Mouse (Mus musculus) limb, embryonic 11.5 days (tissue): Measurements from ENCODE around the gene Txlna. TPM values are rescaled to one million over a fixed set of nuclear protein-coding genes. Genes with fewer than 3 reads are reported as not detected.

Experiments
- ATAC-seq: fragments of 200-750 bp; cut with Nextera tagmentation; 2 replicates; pipeline ENCODE4 v1.8.0; 2017; ENCODE audit warnings: low read depth; ENCODE audit not compliant: insufficient number of reproducible peaks, low FRiP score, low TSS enrichment
- DNase-seq: peaks from one replicate; pipeline ENCODE4 v3.0.0-alpha.2; 2015; ENCODE audit warnings: low spot score
- H3K27ac ChIP-seq: fragments of 300-500 bp; sonication (generic); replicated peaks from 2 replicates; pipeline ENCODE4 v1.5.1; 2014; ENCODE audit warnings: low read depth, mild to moderate bottlenecking, low read length
- H3K27me3 ChIP-seq: fragments of 300-500 bp; sonication (generic); 2 replicates; pipeline ENCODE4 v1.6.1; 2014; ENCODE audit warnings: mild to moderate bottlenecking, low read length, mixed read lengths; ENCODE audit not compliant: control insufficient read depth, insufficient read depth
- H3K36me3 ChIP-seq: fragments of 300-500 bp; sonication (generic); 2 replicates; pipeline ENCODE4 v1.6.1; 2014; ENCODE audit warnings: mild to moderate bottlenecking, low read length, moderate library complexity, mixed read lengths; ENCODE audit not compliant: control insufficient read depth, insufficient read depth
- H3K4me1 ChIP-seq: fragments of 300-500 bp; sonication (generic); 2 replicates; pipeline ENCODE4 v1.6.1; 2014; ENCODE audit warnings: low read length, mixed read lengths; ENCODE audit not compliant: control insufficient read depth, insufficient read depth
- H3K4me2 ChIP-seq: fragments of 300-500 bp; sonication (generic); 2 replicates; pipeline ENCODE4 v1.6.1; 2014; ENCODE audit warnings: low read depth, mild to moderate bottlenecking, moderate library complexity; ENCODE audit not compliant: severe bottlenecking
- H3K4me3 ChIP-seq: fragments of 300-500 bp; sonication (generic); 2 replicates; pipeline ENCODE4 v1.5.1; 2014; ENCODE audit warnings: low read depth, low read length
- H3K9ac ChIP-seq: fragments of 300-500 bp; sonication (generic); 2 replicates; pipeline ENCODE4 v1.6.1; 2014; ENCODE audit warnings: mild to moderate bottlenecking, low read length
- H3K9me3 ChIP-seq: fragments of 300-500 bp; sonication (generic); 2 replicates; pipeline ENCODE4 v1.6.1; 2016; ENCODE audit warnings: low read length; ENCODE audit not compliant: control insufficient read depth
- WGBS: fragments of 180-500 bp; shearing (Covaris S2); extraction: QIAGEN DNeasy Blood & Tissue Kit; methylation state at CpG from one replicate; pipeline ENCODE4 v1.1.7; 2014; 5-methylcytosine and 5-hydroxymethylcytosine counted together
- polyA plus RNA-seq: library from polyadenylated mRNA; unstranded; fragments of >200 nt; fragmentation: Nextera tagmentation; extraction: Ambion mirVana; gene quantifications from 2 replicates; pipeline ENCODE4 v1.2.1, GENCODE M21; 2014

The Txlna gene
- polyA plus RNA-seq, 1 experiment from 2014 or later: 111 TPM

GRCm38 (mm10) chr4:129639221-129639620, 1.6 kb downstream of the Txlna start:
- Histone ChIP-seq H3K4me2 (peak overlapping the region; percentile 96; the same call in 1 of the 2 replicates), H3K27me3 (no peaks in the 10 kb centered on the region), H3K36me3 (peaks cover 24% of the 10 kb centered on the region), H3K27ac (no peak overlapping the region), H3K9ac (no peak overlapping the region), H3K4me3 (no peak overlapping the region; the same call in 1 of the 2 replicates), H3K9me3 (no peaks in the 10 kb centered on the region), H3K4me1 (peaks cover 11% of the 10 kb centered on the region)
- 91% methylated on average over 15 of the region's 15 CpGs for WGBS
- ATAC-seq (no peak), DNase-seq (no peak)

DNA sequence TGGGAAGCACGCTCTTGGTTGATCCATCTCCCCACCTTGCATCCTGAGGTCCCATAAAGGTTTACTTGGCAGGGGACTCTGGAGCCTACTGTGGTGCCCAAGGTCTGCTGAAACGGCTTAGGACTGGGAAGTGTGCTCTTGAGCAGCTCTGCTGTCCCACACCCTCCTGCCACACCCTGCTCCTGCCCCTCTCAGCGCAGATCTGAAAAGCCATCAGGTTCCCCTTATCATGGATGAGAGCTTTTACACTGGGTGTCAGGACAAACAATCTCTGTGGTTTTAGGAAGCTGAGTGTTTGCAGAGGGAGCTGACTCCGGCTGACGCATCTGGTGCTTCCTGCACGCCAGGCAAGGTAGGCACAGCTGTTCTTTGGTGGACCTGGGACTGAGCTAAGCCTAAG, 7.0 kb downstream of the Txlna start:
- WGBS: 94% methylated on average over 6 of the region's 6 CpGs
- no peak overlapping the region for H3K4me2 ChIP-seq
- no peak overlapping the region for H3K9ac ChIP-seq
- no peak for ATAC-seq
- DNase-seq: no peak
- H3K36me3 ChIP-seq: peaks cover 69% of the 10 kb centered on the region
- H3K27ac ChIP-seq: no peak overlapping the region
- H3K9me3 ChIP-seq: no peaks in the 10 kb centered on the region
- peaks cover under 1% of the 10 kb centered on the region; the same call in 1 of the 2 replicates for H3K4me1 ChIP-seq
- no peaks in the 10 kb centered on the region for H3K27me3 ChIP-seq
- H3K4me3 ChIP-seq: no peak overlapping the region

DNA sequence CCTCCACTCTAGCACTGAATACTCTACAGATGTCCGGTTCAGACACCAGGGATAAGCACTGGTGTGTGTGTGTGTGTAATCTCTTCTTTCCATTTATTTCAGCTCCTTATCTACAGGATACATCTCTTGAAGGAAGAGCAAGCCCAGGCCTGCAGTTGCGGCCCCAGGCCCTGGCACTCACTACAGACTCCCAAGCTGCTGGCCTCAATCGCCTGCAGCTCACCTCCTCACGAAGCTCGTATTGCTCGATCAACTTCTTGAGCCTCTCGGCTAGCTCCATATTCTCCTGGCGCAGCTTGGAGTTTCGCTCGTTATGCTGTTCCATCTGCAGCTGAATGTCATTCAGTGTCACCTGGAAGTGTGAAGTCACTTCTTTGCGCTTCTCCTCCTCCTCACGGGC, 9.0 kb downstream of the Txlna start:
- H3K4me1 ChIP-seq: no peaks in the 10 kb centered on the region
- no peaks in the 10 kb centered on the region for H3K27me3 ChIP-seq
- no peak overlapping the region for H3K4me2 ChIP-seq
- H3K36me3 ChIP-seq: peaks cover 73% of the 10 kb centered on the region
- no peak overlapping the region for H3K4me3 ChIP-seq
- DNase-seq: no peak
- WGBS: 93% methylated on average over 12 of the region's 12 CpGs
- H3K27ac ChIP-seq: no peak overlapping the region
- no peak for ATAC-seq
- no peaks in the 10 kb centered on the region for H3K9me3 ChIP-seq
- H3K9ac ChIP-seq: no peak overlapping the region

GRCm38 (mm10) chr4:129630944-129631343, 9.9 kb downstream of the Txlna start:
- H3K4me2 ChIP-seq: no peak overlapping the region
- DNase-seq: no peak
- peaks cover 71% of the 10 kb centered on the region for H3K36me3 ChIP-seq

DNA sequence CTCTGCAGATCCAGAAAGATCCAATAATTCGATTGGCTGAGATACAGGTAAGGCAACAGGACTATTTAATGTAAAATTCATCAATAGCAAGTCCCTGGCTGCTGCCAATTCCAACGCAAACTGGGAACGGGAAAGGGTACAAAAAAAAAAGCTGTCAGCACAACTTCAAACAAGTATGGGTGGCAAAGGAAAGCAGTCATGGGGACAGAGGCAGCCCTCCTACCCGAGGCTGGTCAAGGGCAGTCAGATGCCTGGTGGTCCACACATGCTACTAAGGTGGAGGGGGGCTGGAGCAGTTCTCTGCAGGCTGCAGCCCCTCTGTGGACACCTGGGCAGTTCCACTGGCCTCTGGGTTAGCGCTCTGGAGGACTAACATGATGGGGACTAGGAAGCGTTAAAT, 14.8 kb downstream of the Txlna start:
- peaks cover 25% of the 10 kb centered on the region for H3K4me1 ChIP-seq
- WGBS: 76% methylated on average over 6 of the region's 6 CpGs
- H3K27ac ChIP-seq: no peak overlapping the region
- no peak overlapping the region for H3K4me2 ChIP-seq
- no peaks in the 10 kb centered on the region for H3K27me3 ChIP-seq
- ATAC-seq: no peak
- no peak for DNase-seq
- H3K4me3 ChIP-seq: no peak overlapping the region
- peaks cover 40% of the 10 kb centered on the region for H3K36me3 ChIP-seq
- no peaks in the 10 kb centered on the region for H3K9me3 ChIP-seq
- no peak overlapping the region for H3K9ac ChIP-seq

More at GRCm38 (mm10) chr4:129630944-129631343, 9.9 kb downstream of the Txlna start:
- Histone ChIP-seq H3K27ac (no peak overlapping the region), H3K4me3 (no peak overlapping the region), H3K9ac (no peak overlapping the region), H3K27me3 (no peaks in the 10 kb centered on the region), H3K4me1 (no peaks in the 10 kb centered on the region), H3K9me3 (no peaks in the 10 kb centered on the region)
- ATAC-seq: no peak
- WGBS: 87% methylated on average over 4 of the region's 4 CpGs

DNA sequence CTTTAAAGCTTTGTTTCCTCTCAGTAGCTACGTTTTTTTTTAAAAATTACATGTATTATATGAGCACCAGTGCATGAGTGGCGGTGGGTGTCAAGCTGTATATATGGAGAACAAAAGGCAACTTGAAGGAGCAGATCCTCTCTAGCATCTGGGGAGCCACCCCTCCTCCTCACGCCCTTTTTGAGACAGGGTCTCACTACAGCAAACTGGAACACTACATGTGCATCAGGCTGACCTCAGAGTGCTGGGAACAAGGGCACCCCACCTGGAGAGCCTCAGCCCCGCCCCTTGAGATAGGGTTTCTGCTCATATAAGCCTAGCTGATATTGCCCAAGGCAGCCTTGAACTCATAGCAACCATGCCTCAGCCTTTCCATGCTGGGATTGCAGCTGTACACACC, 15.4 kb downstream of the Txlna start:
- Histone ChIP-seq H3K9ac (no peak overlapping the region; the same call in 1 of the 2 replicates), H3K4me3 (no peak overlapping the region), H3K27me3 (no peaks in the 10 kb centered on the region), H3K36me3 (peaks cover 35% of the 10 kb centered on the region), H3K4me1 (peaks cover 25% of the 10 kb centered on the region), H3K27ac (no peak overlapping the region), H3K4me2 (peak overlapping the region; percentile 84), H3K9me3 (no peaks in the 10 kb centered on the region)
- 43% methylated on average over 4 of the region's 4 CpGs for WGBS
- DNase-seq (no peak), ATAC-seq (no peak)

DNA sequence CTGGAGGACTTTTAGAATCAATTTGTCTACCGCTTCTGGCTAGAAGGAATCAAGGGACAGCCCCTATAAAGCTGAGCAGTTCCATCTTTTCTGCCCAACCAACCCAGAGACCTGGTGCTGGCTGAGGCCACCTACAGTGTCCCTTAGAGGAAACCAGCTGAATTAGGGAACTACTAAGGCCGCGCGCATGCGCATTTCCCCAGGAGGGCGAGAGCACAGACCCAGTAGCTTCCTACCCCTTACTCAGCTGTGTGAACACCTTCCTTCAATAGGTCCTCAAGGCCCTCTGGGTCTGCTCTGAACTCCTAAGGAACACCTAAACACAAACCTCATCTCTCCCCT, 15.9 kb downstream of the Txlna start:
- 0% methylated on average over 6 of the region's 6 CpGs for WGBS
- H3K9ac ChIP-seq: peak overlapping the region; percentile 40
- peak overlapping the region; percentile 57; the same call in 1 of the 2 replicates for H3K4me3 ChIP-seq
- H3K9me3 ChIP-seq: no peaks in the 10 kb centered on the region
- no peak for ATAC-seq
- peak overlapping the region; percentile 84 for H3K4me2 ChIP-seq
- H3K27me3 ChIP-seq: no peaks in the 10 kb centered on the region
- H3K4me1 ChIP-seq: peaks cover 25% of the 10 kb centered on the region
- peak overlapping the region; percentile 74 for H3K27ac ChIP-seq
- DNase-seq: peak; percentile 73
- peaks cover 30% of the 10 kb centered on the region for H3K36me3 ChIP-seq

DNA sequence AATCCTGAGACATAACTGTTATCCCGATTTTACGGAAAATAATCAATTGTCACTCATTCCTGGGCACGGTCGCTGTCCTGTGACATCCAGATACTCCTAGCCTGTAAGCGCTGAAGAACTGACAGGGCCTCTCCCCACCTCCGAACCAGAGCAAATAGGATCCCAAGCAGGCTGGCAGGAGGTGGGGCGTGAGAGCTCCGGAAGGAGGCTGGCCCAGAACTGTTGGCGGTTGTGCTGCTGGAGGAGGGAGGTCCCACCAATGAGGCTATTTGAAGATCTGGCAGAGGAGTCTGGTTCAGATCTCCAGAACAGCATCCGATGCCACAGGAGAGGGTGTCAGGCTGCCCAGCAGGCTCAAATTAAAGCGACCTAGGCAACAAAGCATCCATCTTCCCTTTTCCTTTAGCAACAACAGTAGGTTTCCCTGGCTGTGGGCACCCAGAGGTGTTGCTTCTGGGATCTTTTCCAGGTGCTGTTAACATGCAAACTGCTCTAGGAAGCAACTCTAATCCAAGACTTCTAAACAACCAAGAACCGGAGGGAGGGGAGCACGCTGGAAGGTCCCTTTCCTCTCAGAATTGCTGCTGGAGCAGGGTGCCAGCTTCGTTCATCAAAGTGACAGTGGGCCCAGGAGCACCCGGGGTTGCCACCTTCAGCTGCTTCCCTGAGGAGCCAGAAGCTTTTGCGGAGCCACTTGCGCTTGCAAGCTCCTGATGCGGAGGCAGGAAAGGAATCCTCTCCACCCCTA, 16.4 kb downstream of the Txlna start:
- peak overlapping the region; percentile 84 for H3K4me2 ChIP-seq
- H3K36me3 ChIP-seq: peaks cover 26% of the 10 kb centered on the region
- WGBS: 2% methylated on average over 18 of the region's 18 CpGs
- ATAC-seq: peak; percentile 67
- peak; percentile 83 for DNase-seq
- no peaks in the 10 kb centered on the region for H3K27me3 ChIP-seq
- H3K27ac ChIP-seq: peak overlapping the region; percentile 74
- H3K9ac ChIP-seq: peak overlapping the region; percentile 73
- H3K4me3 ChIP-seq: peak overlapping the region; percentile 57
- H3K4me1 ChIP-seq: peaks cover 25% of the 10 kb centered on the region
- H3K9me3 ChIP-seq: no peaks in the 10 kb centered on the region
